Mouse (Mus musculus): ENCODE measurements at regions not wholly inside any gene's neighbourhood (a gene's known extent, or its start where the extent isn't known, plus 50 kb on each side); places are given as distances from the start of the nearest gene placed in this dataset.

DNA sequence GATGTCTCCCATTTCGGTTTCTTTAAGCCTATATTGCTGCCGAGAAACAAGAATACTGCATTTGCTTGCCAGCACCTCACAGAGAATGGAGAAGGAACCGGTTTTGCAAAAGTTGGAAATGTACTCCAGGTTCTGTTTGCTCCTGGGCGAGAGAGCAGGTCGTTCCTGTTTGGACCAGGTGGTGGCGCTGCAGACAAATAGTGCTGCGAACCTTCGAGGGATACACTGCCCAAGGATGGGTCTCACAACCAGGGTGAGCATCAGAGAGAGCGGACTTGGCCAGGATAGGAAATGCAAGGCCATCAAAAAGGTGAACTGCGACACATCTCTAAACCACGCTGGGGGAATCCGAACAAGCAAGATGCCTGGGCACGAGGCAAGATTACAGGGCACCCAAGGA is 54.0 kb upstream of the Ets2 start:
- ATAC-seq (replicated peaks; ENCODE audit: insufficient number of reproducible peaks, low FRiP score, low TSS enrichment, low read depth) (no peak), DNase-seq (ENCODE audit: low spot score) (peak; percentile 87)
- Histone ChIP-seq H3K9ac (replicated peaks; ENCODE audit: low read length) (no peak overlapping the region), H3K9me3 (replicated peaks; ENCODE audit: control insufficient read depth, low read length) (no peaks in the 10 kb centered on the region), H3K4me3 (ENCODE audit: low read depth, low read length) (no peak overlapping the region), H3K36me3 (replicated peaks; ENCODE audit: control insufficient read depth, insufficient read depth, low read depth, low read length) (no peaks in the 10 kb centered on the region), H3K27me3 (ENCODE audit: control insufficient read depth, insufficient read depth, low read length) (no peaks in the 10 kb centered on the region), H3K4me1 (ENCODE audit: control insufficient read depth, insufficient read depth, low read length) (no peaks in the 10 kb centered on the region), H3K27ac (replicated peaks; ENCODE audit: low read depth, low read length) (no peak overlapping the region), H3K4me2 (ENCODE audit: low read depth, low read length) (no peak overlapping the region)
- WGBS = 16% methylated on average over 13 of the region's 13 CpGs

- Histone ChIP-seq H3K4me2 (ENCODE audit: low read depth, low read length) (no peak overlapping the region), H3K27ac (replicated peaks; ENCODE audit: low read depth, low read length) (no peak overlapping the region), H3K27me3 (ENCODE audit: control insufficient read depth, insufficient read depth, low read length) (no peaks in the 10 kb centered on the region), H3K9ac (replicated peaks; ENCODE audit: low read length) (no peak overlapping the region), H3K36me3 (replicated peaks; ENCODE audit: control insufficient read depth, insufficient read depth, low read depth, low read length) (no peaks in the 10 kb centered on the region), H3K4me1 (ENCODE audit: control insufficient read depth, insufficient read depth, low read length) (no peaks in the 10 kb centered on the region), H3K4me3 (ENCODE audit: low read depth, low read length) (no peak overlapping the region), H3K9me3 (replicated peaks; ENCODE audit: control insufficient read depth, low read length) (no peaks in the 10 kb centered on the region)
- DNase-seq (ENCODE audit: low spot score) = no peak
- no peak for ATAC-seq (replicated peaks; ENCODE audit: insufficient number of reproducible peaks, low FRiP score, low TSS enrichment, low read depth)
- 81% methylated on average over 15 of the region's 15 CpGs for WGBS
Measured at GRCm38 (mm10) chr16:95642784-95643590, 56.6 kb upstream of the Erg start.

DNA sequence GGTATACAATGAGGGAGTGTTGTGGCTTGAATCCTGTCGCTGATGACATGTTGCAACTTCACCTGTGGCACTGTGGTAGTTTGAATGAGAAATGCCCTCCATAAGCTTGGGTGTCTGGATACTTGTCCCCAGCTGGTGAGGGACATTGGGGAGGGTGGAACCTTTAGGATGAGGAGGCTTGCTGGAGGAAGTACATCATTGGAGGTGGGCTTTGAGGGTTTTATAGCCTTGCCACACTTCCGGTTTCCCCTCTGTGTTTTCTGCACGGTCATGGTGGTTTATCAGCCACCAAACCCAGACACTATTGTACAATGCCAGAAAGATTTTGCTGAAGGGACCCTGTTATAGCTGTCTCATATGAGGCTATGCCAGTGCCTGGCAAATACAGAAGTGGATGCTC is 54.3 kb upstream of the Erg start:
- no peak for DNase-seq (ENCODE audit: low spot score)
- no peak overlapping the region for H3K4me2 ChIP-seq (ENCODE audit: low read depth, low read length)
- no peaks in the 10 kb centered on the region for H3K9me3 ChIP-seq (replicated peaks; ENCODE audit: control insufficient read depth, low read length)
- H3K36me3 ChIP-seq (replicated peaks; ENCODE audit: control insufficient read depth, insufficient read depth, low read depth, low read length) = no peaks in the 10 kb centered on the region
- H3K4me3 ChIP-seq (ENCODE audit: low read depth, low read length) = no peak overlapping the region
- 88% methylated on average over 3 of the region's 3 CpGs for WGBS
- no peak overlapping the region for H3K27ac ChIP-seq (replicated peaks; ENCODE audit: low read depth, low read length)
- H3K27me3 ChIP-seq (ENCODE audit: control insufficient read depth, insufficient read depth, low read length) = no peaks in the 10 kb centered on the region
- no peak for ATAC-seq (replicated peaks; ENCODE audit: insufficient number of reproducible peaks, low FRiP score, low TSS enrichment, low read depth)
- H3K4me1 ChIP-seq (ENCODE audit: control insufficient read depth, insufficient read depth, low read length) = no peaks in the 10 kb centered on the region
- no peak overlapping the region for H3K9ac ChIP-seq (replicated peaks; ENCODE audit: low read length)

GRCm38 (mm10) chr16:95639677-95640076 is 53.3 kb upstream of the Erg start:
- Histone ChIP-seq H3K9ac (replicated peaks; ENCODE audit: low read length) (no peak overlapping the region), H3K4me1 (ENCODE audit: control insufficient read depth, insufficient read depth, low read length) (no peaks in the 10 kb centered on the region), H3K4me2 (ENCODE audit: low read depth, low read length) (no peak overlapping the region), H3K36me3 (replicated peaks; ENCODE audit: control insufficient read depth, insufficient read depth, low read depth, low read length) (no peaks in the 10 kb centered on the region), H3K27ac (replicated peaks; ENCODE audit: low read depth, low read length) (no peak overlapping the region), H3K27me3 (ENCODE audit: control insufficient read depth, insufficient read depth, low read length) (no peaks in the 10 kb centered on the region), H3K9me3 (replicated peaks; ENCODE audit: control insufficient read depth, low read length) (no peaks in the 10 kb centered on the region), H3K4me3 (ENCODE audit: low read depth, low read length) (no peak overlapping the region)
- ATAC-seq (replicated peaks; ENCODE audit: insufficient number of reproducible peaks, low FRiP score, low TSS enrichment, low read depth) = no peak
- no peak for DNase-seq (ENCODE audit: low spot score)
- 90% methylated on average over 3 of the region's 3 CpGs for WGBS

GRCm38 (mm10) chr16:95637850-95638249 is 51.5 kb upstream of the Erg start:
- H3K27me3 ChIP-seq (ENCODE audit: control insufficient read depth, insufficient read depth, low read length) = no peaks in the 10 kb centered on the region
- H3K4me2 ChIP-seq (ENCODE audit: low read depth, low read length) = no peak overlapping the region
- DNase-seq (ENCODE audit: low spot score) (no peak), ATAC-seq (replicated peaks; ENCODE audit: insufficient number of reproducible peaks, low FRiP score, low TSS enrichment, low read depth) (no peak)
- no peak overlapping the region for H3K9ac ChIP-seq (replicated peaks; ENCODE audit: low read length)
- no peak overlapping the region for H3K4me3 ChIP-seq (ENCODE audit: low read depth, low read length)
- no peak overlapping the region for H3K27ac ChIP-seq (replicated peaks; ENCODE audit: low read depth, low read length)
- no peaks in the 10 kb centered on the region for H3K4me1 ChIP-seq (ENCODE audit: control insufficient read depth, insufficient read depth, low read length)
- no peaks in the 10 kb centered on the region for H3K9me3 ChIP-seq (replicated peaks; ENCODE audit: control insufficient read depth, low read length)
- H3K36me3 ChIP-seq (replicated peaks; ENCODE audit: control insufficient read depth, insufficient read depth, low read depth, low read length) = no peaks in the 10 kb centered on the region
- 71% methylated on average over 7 of the region's 7 CpGs for WGBS

GRCm38 (mm10) chr16:95636615-95637014 is 50.2 kb upstream of the Erg start:
- H3K4me2 ChIP-seq (ENCODE audit: low read depth, low read length) = no peak overlapping the region
- DNase-seq (ENCODE audit: low spot score) (no peak), ATAC-seq (replicated peaks; ENCODE audit: insufficient number of reproducible peaks, low FRiP score, low TSS enrichment, low read depth) (no peak)

More at GRCm38 (mm10) chr16:95636615-95637014, 50.2 kb upstream of the Erg start:
- H3K9ac ChIP-seq (replicated peaks; ENCODE audit: low read length) = no peak overlapping the region
- H3K36me3 ChIP-seq (replicated peaks; ENCODE audit: control insufficient read depth, insufficient read depth, low read depth, low read length) = no peaks in the 10 kb centered on the region
- H3K27ac ChIP-seq (replicated peaks; ENCODE audit: low read depth, low read length) = no peak overlapping the region
- 76% methylated on average over 7 of the region's 7 CpGs for WGBS
- no peak overlapping the region for H3K4me3 ChIP-seq (ENCODE audit: low read depth, low read length)
- no peaks in the 10 kb centered on the region for H3K4me1 ChIP-seq (ENCODE audit: control insufficient read depth, insufficient read depth, low read length)
- no peaks in the 10 kb centered on the region for H3K9me3 ChIP-seq (replicated peaks; ENCODE audit: control insufficient read depth, low read length)
- no peaks in the 10 kb centered on the region for H3K27me3 ChIP-seq (ENCODE audit: control insufficient read depth, insufficient read depth, low read length)

Measured in embryonic facial prominence, embryonic 11.5 days (tissue).